Mouse (Mus musculus) bone marrow, adult 2 months (tissue): Measurements from ENCODE around the gene 2310039H08Rik. TPM values are rescaled to one million over a fixed set of nuclear protein-coding genes. Genes with fewer than 3 reads are reported as not detected.

ENCODE experiments used
- H3K27ac ChIP-seq: fragments of 200-500 bp; 2 replicates; pipeline ENCODE4 v1.5.1; 2012; ENCODE audit warnings: low read depth, mild to moderate bottlenecking, control low read depth, inconsistent platforms, low read length; ENCODE audit not compliant: control insufficient read depth, poor library complexity, insufficient read depth
- H3K4me1 ChIP-seq: fragments of 200-500 bp; 2 replicates; pipeline ENCODE4 v1.6.1; 2011; ENCODE audit warnings: low read length; ENCODE audit not compliant: control insufficient read depth, insufficient read depth
- H3K4me3 ChIP-seq: fragments of 200-500 bp; replicated peaks from 2 replicates; pipeline ENCODE3; 2011; ENCODE audit warnings: mild to moderate bottlenecking, low read depth, low read length, control low read depth; ENCODE audit not compliant: control insufficient read depth
- CTCF ChIP-seq: fragments of 200-500 bp; IDR thresholded peaks from 2 replicates; pipeline ENCODE4 v1.5.1; 2011; ENCODE audit warnings: low read length, control low read depth; ENCODE audit not compliant: control insufficient read depth, insufficient read depth
- POLR2A ChIP-seq: fragments of 200-500 bp; IDR thresholded peaks from 2 replicates; pipeline ENCODE4 v1.6.1; 2011; ENCODE audit warnings: low read depth, mild to moderate bottlenecking, control low read depth, low read length, borderline replicate concordance; ENCODE audit not compliant: control insufficient read depth
- WGBS: fragments of 180-500 bp; shearing (Covaris S2); methylation state at CpG from one replicate; pipeline ENCODE4 v1.1.7; 2018; 5-methylcytosine and 5-hydroxymethylcytosine counted together
- polyA plus RNA-seq: library from polyadenylated mRNA; stranded (reverse); fragments of >200 nt; gene quantifications from 2 replicates; pipeline ENCODE4 v1.2.4, GENCODE M21; 2011; ENCODE audit warnings: low replicate concordance; ENCODE audit not compliant: missing spikeins, insufficient read depth, insufficient read length

2310039H08Rik gene
- polyA plus RNA-seq, 1 experiment, result 18.3 TPM

DNA sequence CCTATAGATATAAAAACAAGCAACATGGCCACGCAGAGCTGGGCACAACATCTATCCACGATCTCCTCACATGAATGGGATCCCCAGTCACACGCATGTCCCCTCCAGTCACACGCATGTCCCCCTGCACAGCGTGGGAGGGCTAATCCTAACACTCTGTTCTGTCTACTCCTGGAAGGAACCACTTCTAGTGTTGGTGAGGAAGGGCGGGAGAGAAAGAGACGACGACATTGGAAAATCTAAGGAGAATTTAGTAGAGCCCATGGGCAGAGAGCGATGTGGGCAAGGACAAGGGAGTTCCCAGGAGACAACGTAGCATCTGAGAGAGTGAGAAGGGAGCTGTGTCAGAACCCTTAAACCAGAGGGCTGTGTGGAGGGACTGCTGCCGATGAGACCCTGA lies 1.9 kb upstream of the 2310039H08Rik start:
- 87% methylated on average over 11 of the region's 11 CpGs for WGBS
- no peak overlapping the region for H3K27ac ChIP-seq
- TF ChIP-seq CTCF, result no peak
- no peak overlapping the region for H3K4me3 ChIP-seq
- no peaks in the 10 kb centered on the region for H3K4me1 ChIP-seq

DNA sequence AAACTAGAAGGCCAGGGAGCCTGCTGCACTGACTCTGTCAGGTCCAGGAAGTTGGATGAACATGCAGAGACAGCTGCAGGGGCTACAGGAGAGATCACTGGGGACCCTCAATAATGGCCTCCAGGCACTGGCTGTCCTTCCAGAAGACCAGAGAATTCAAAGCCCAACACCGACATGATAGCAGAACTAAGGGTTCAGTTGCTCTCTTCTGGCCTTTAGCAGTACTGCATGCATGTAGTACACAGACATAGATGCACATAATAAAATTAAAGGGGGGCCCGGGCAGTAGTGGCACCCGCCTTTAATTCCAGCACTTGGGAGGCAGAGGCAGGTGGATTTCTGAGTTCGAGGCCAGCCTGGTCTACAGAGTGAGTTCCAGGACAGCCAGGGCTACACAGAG lies 1.4 kb upstream of the 2310039H08Rik start:
- TF ChIP-seq POLR2A (no peak), CTCF (no peak)
- H3K27ac ChIP-seq, result no peak overlapping the region
- H3K4me3 ChIP-seq, result no peak overlapping the region
- WGBS, result 75% methylated on average over 4 of the region's 4 CpGs
- H3K4me1 ChIP-seq, result no peaks in the 10 kb centered on the region

DNA sequence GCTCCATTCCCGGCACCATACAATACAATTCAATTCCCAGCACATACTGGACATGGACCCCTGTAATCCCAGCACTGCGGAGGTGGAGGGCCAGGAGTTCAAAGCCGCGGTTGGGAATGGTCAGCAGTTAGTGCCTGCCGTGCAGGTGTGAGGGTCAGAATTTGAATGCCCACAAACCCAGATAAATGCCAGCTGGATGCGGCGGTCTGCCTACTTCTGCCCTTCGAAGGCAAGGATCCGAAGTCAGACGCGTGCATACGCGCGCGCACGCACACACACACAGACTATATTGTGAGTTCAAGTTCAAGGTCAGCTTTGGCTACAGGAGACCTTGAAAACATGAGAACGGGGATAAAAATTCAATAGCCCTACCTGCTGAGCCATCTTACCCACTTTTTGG lies 819 bp upstream of the 2310039H08Rik start:
- TF ChIP-seq CTCF, result no peak
- TF ChIP-seq POLR2A, result no peak
- Histone ChIP-seq H3K27ac (no peak overlapping the region), H3K4me1 (no peaks in the 10 kb centered on the region), H3K4me3 (no peak overlapping the region)
- WGBS, result 74% methylated on average over 17 of the region's 17 CpGs

DNA sequence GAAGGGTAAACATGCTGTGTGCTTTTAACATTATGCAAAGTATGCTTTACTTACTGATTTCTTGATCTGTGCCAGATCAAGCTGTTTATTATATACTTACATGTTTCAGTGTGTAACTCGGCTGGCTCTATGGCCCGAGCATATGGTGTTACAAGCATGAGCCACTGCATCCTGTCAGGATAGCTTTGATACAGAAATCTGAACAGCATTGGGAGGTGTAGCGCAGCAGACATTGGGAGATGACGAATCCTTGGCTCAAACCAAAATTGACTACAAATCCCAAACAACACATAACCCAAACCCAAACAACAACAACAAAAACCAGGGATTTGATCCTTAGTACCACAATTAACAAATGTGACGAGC lies 414 bp upstream of the 2310039H08Rik start:
- no peak for TF ChIP-seq POLR2A
- TF ChIP-seq CTCF, result no peak
- H3K27ac ChIP-seq, result no peak overlapping the region
- H3K4me3 ChIP-seq, result peak overlapping the region; percentile 93
- H3K4me1 ChIP-seq, result no peaks in the 10 kb centered on the region
- 4% methylated on average over 5 of the region's 5 CpGs for WGBS

DNA sequence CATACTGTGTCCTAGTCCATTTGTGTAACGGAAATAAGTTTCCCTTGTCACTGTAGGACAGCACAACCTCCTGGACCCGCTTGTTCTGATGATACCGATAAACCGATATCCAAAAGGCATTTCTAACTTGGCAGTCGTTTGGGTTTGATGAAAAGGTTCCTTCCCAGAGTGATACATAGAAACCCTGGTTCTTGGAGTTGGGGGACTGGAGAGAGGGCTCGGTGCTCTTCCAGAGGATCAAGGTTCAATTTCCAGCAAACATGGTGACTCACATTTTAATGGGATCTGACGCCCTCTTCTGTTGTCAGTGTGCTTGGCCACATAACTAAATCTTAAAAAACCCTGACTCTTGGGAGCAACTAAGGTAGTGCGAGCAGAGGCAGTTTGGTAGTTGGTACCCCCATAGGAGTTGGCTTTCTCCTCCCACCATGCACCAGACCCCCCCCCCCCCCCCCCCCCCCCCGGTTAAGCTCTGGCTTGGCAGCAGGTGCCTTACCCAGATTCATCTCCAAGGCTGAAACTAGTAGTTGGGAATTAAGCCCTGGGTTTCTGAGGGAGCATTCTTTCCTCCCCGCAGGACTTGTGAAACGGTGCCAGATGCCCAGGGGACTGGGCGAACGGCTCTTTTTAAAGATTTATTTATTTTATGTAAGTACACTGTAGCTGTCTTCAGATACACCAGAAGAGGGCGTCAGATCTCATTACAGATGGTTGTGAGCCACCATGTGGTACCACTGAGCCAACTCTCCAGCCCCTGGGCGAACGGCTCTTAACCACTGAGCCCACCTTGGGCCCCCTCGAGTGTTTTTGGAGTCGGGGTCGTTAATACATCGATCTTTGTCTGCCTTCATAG lies 1.1 kb downstream of the 2310039H08Rik start:
- 8% methylated on average over 20 of the region's 20 CpGs for WGBS
- Histone ChIP-seq H3K4me1 (no peaks in the 10 kb centered on the region), H3K27ac (peak overlapping the region; percentile 61; the same call in 1 of the 2 replicates), H3K4me3 (peak overlapping the region; percentile 93)
- TF ChIP-seq CTCF (no peak), POLR2A (no peak)

DNA sequence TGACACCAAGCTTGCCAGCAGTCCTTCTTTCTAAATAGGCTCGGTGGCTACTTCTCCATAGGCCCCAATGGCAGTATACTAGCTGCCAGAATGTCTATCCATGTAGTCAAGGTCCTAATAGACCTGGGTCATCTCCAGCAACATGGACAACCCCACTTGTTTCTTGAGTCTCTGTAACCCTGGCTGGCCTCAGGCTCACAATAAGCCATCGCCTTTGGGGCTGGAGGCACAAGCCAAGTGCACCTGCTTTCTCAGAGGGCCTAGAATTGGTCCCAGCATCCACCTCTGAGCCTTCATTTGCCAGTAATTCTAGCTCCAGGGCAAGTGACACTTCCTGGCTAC lies 1.7 kb downstream of the 2310039H08Rik start:
- Histone ChIP-seq H3K27ac (no peak overlapping the region), H3K4me3 (no peak overlapping the region)

DNA sequence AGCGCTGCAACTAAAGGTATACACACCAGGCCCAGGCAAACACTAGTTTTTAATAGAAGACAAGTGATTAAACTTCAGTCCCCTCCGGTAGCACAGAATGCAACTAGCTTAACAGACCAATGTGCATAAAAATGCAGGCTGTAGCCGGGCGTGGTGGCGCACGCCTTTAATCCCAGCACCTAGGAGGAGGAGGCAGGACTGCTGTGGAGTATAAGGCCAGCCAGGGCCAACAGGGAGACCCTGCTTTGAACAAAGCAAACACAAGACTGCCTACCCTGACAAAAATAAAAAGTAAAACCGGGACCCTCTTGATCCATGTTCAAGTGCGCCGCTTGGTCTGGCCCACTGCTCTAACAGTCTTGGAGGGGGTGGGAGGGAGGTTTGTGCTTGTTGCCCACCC lies 2.6 kb downstream of the 2310039H08Rik start:
- TF ChIP-seq POLR2A (no peak), CTCF (no peak)
- Histone ChIP-seq H3K27ac (no peak overlapping the region), H3K4me1 (no peaks in the 10 kb centered on the region), H3K4me3 (no peak overlapping the region)
- 91% methylated on average over 9 of the region's 9 CpGs for WGBS

More for the DNA sequence above, 1.7 kb downstream of the 2310039H08Rik start:
- TF ChIP-seq CTCF, result no peak
- no peak for TF ChIP-seq POLR2A
- WGBS, result 56% methylated on average over 2 of the region's 2 CpGs
- H3K4me1 ChIP-seq, result no peaks in the 10 kb centered on the region

DNA sequence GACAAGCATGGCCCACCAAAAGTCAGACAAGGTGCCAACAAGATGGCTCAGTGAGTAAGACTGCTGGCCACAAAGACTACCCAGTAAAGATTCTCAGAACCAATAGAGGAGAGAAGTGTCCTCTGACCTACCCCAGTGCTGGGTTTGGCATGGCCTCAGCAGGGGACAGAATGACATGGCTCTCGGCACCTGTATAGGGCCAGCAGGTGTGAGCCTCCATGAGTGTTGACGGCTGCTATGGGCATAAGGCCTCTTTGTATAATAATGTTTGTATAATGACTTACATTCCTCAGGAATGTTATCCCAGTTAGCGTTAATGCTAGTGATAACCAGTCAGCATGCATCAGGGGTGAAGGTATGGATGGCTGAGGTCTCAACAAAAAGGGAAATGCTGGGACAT lies 3.7 kb downstream of the 2310039H08Rik start:
- Histone ChIP-seq H3K27ac (no peak overlapping the region), H3K4me1 (no peaks in the 10 kb centered on the region), H3K4me3 (no peak overlapping the region)
- TF ChIP-seq POLR2A (no peak), CTCF (no peak)
- 95% methylated on average over 3 of the region's 3 CpGs for WGBS

DNA sequence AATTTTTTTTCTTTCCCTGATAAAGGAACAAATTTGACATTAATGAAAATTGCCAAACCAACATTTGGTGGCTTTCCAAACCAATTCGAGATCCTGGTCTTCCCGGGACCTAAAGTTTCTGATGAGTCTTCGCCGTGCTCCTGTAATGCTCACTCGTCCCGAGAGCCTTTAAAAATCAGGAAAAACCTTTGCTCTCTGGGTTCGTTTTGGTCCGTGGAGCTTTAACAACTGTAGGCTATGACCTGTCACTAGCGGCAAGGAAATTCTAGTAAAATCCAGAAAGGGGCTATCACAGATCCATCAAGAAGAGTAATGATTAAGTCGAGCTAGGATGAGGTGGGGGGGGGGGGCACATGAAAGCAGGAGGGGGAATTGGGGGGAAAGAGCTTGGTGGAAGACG lies 9.4 kb downstream of the 2310039H08Rik start:
- TF ChIP-seq CTCF (no peak), POLR2A (no peak)
- WGBS, result 2% methylated on average over 11 of the region's 11 CpGs
- peak overlapping the region; percentile 96 for H3K4me3 ChIP-seq
- H3K4me1 ChIP-seq, result no peaks in the 10 kb centered on the region
- H3K27ac ChIP-seq, result peak overlapping the region; percentile 67; the same call in 1 of the 2 replicates
